Comparison of ENCODE assay signal across 23 mouse cellular contexts in genomic region chr3:30545246-30545645, GRCm38 (mm10). TPM values are rescaled to one million over a fixed set of nuclear protein-coding genes. Genes with fewer than 3 reads are reported as not detected.
"Had no signal": no experiment of that assay in that cellular context is flagged by ENCODE, and none has a peak within 500 bp of the region (broad histone marks: within the 10 kb centered on the region; RNA-seq: fewer than 3 reads in every experiment).

No protein-coding gene starts in this region.

- H3K27me3 ChIP-seq: limb, embryonic 12.5 days; limb, embryonic 15.5 days; liver, embryonic 15.5 days; neural tube, embryonic 12.5 days; neural tube, embryonic 15.5 days; stomach, embryonic 15.5 days had no signal

- H3K4me1 ChIP-seq: liver, embryonic 15.5 days; neural tube, embryonic 12.5 days had no signal

- H3K9ac ChIP-seq: limb, embryonic 12.5 days; limb, embryonic 15.5 days; liver, embryonic 15.5 days; neural tube, embryonic 12.5 days; neural tube, embryonic 15.5 days; stomach, embryonic 15.5 days had no signal

- H3K4me3 ChIP-seq: limb, embryonic 12.5 days; limb, embryonic 15.5 days; liver, embryonic 15.5 days; neural tube, embryonic 12.5 days; neural tube, embryonic 15.5 days; stomach, embryonic 15.5 days had no signal

- ATAC-seq: intestine, postnatal 0 days had no signal

- H3K4me2 ChIP-seq: limb, embryonic 12.5 days; limb, embryonic 15.5 days; liver, embryonic 11.5 days; liver, embryonic 15.5 days; midbrain, embryonic 11.5 days; neural tube, embryonic 12.5 days; neural tube, embryonic 15.5 days; stomach, embryonic 15.5 days had no signal

- DNase-seq: kidney, adult 2 months; kidney, postnatal 25 days; left cerebral cortex, postnatal 4 days; lung, adult 18-20 months; lung, postnatal 4 days; midbrain, embryonic 14.5 days; right cerebral cortex, adult 18-20 months; right cerebral cortex, postnatal 14 days; right cerebral cortex, postnatal 4 days; thymus, postnatal 25 days had no signal

- H3K9me3 ChIP-seq: limb, embryonic 12.5 days; limb, embryonic 15.5 days; liver, embryonic 15.5 days; neural tube, embryonic 12.5 days; neural tube, embryonic 15.5 days; stomach, embryonic 15.5 days had no signal

- H3K36me3 ChIP-seq: limb, embryonic 12.5 days; limb, embryonic 15.5 days; liver, embryonic 15.5 days; neural tube, embryonic 12.5 days; neural tube, embryonic 15.5 days; stomach, embryonic 15.5 days had no signal

- H3K27ac ChIP-seq: kidney, postnatal 0 days; limb, embryonic 12.5 days; limb, embryonic 15.5 days; liver, embryonic 15.5 days; neural tube, embryonic 12.5 days; neural tube, embryonic 15.5 days; stomach, embryonic 15.5 days had no signal

RNA-seq across cellular contexts. Expression of gene Actrt3, which starts 54.5 kb away (rescaled TPM):
- polyA plus RNA-seq: kidney, embryonic 14.5 days; kidney, postnatal 0 days; limb, embryonic 15.5 days; liver, embryonic 11.5 days; liver, embryonic 15.5 days; lung, postnatal 0 days; neural tube, embryonic 12.5 days; thymus, postnatal 0 days had no signal
